Mouse (Mus musculus) embryonic facial prominence, embryonic 10.5 days (tissue): ENCODE data around the gene Tecpr1. TPM values are rescaled to one million over a fixed set of nuclear protein-coding genes. Genes with fewer than 3 reads are reported as not detected.

ENCODE experiments used
- DNase-seq: peaks from one replicate; pipeline ENCODE4 v3.0.0-alpha.2; 2017; ENCODE audit warnings: low spot score
- H3K27ac ChIP-seq: fragments of 300-500 bp; sonication (generic); replicated peaks from 2 replicates; pipeline ENCODE4 v1.5.1; 2016; ENCODE audit warnings: mild to moderate bottlenecking
- H3K27me3 ChIP-seq: fragments of 300-500 bp; sonication (generic); replicated peaks from 2 replicates; pipeline ENCODE4 v1.6.1; 2016; ENCODE audit warnings: low read depth, mild to moderate bottlenecking; ENCODE audit not compliant: poor library complexity, severe bottlenecking
- H3K36me3 ChIP-seq: fragments of 300-500 bp; sonication (generic); replicated peaks from 2 replicates; pipeline ENCODE4 v1.6.1; 2016; ENCODE audit warnings: mild to moderate bottlenecking, moderate library complexity
- H3K4me1 ChIP-seq: fragments of 300-500 bp; sonication (generic); 2 replicates; pipeline ENCODE4 v1.6.1; 2016
- H3K4me3 ChIP-seq: fragments of 300-500 bp; sonication (generic); 2 replicates; pipeline ENCODE4 v1.5.1; 2016; ENCODE audit warnings: mild to moderate bottlenecking, moderate library complexity
- H3K9me3 ChIP-seq: fragments of 300-500 bp; sonication (generic); 2 replicates; pipeline ENCODE4 v1.6.1; 2016; ENCODE audit warnings: mild to moderate bottlenecking
- WGBS: fragments of 180-500 bp; shearing (Covaris S2); methylation state at CpG from one replicate; pipeline ENCODE4 v1.1.7; 2016; 5-methylcytosine and 5-hydroxymethylcytosine counted together
- polyA plus RNA-seq: library from polyadenylated mRNA; unstranded; fragments of >200 nt; fragmentation: Nextera tagmentation; extraction: Ambion mirVana; gene quantifications from 2 replicates; pipeline ENCODE4 v1.2.1, GENCODE M21; 2016

Gene Tecpr1
- polyA plus RNA-seq, 1 experiment from 2014 or later: 21.1 TPM

- DNase-seq: no peak
- no peaks in the 10 kb centered on the region; the same call in 1 of the 2 replicates for H3K4me1 ChIP-seq
- no peaks in the 10 kb centered on the region for H3K27me3 ChIP-seq
- peaks cover 8% of the 10 kb centered on the region; the same call in 1 of the 2 replicates for H3K9me3 ChIP-seq
- WGBS: 82% methylated on average over 10 of the region's 10 CpGs
- no peak overlapping the region for H3K27ac ChIP-seq
- no peak overlapping the region for H3K4me3 ChIP-seq
- 0 out of 2 replicates have a peak, but pooled peaks cover 3% of the 10 kb centered on the region for H3K36me3 ChIP-seq
These were observed 24.6 kb upstream of the Tecpr1 start for GRCm38 (mm10) chr5:144247906-144248585.

DNA sequence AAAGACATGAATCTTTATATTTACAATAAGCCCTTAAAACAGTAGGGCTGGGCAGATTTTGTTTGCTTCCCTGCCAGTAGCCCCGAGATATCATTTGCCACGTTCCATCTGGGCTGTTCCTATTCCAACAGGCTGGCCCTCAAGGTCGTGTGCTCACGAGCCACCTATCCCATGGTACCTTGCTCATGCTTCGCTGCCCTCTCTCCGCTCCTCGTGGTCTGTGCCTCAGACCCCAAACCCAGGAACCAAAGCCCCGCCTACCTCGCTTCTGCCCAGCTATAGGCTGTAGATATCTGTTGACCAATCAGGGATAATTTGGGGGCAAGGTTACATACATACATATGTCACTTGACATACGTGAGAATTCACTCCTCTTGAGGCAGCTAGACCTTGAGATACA lies 23.9 kb upstream of the Tecpr1 start:
- no peak for DNase-seq
- Histone ChIP-seq H3K27me3 (no peaks in the 10 kb centered on the region), H3K4me1 (no peaks in the 10 kb centered on the region; the same call in 1 of the 2 replicates), H3K36me3 (0 out of 2 replicates have a peak, but pooled peaks cover 3% of the 10 kb centered on the region), H3K4me3 (no peak overlapping the region), H3K27ac (no peak overlapping the region), H3K9me3 (peaks cover 8% of the 10 kb centered on the region; the same call in 1 of the 2 replicates)
- WGBS: 77% methylated on average over 10 of the region's 10 CpGs

DNA sequence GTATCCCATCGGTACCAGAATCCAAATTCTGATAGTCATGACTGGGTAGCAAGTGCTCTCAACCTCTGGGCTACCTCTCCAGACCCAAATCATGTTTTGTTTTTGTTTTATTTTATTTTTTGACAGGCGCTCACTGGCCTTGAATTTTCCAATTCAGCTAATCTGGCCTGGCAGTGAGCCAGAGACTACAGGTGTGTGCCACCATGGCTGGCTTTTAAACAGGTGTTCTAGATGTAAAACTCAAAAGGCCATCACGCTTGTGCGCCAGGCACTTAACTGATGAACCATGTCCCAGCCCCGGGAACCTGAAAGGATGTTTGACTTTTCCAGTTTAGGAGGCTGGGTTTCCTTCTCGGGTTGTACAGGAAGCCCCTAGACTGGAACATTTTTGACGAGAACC lies 23.3 kb upstream of the Tecpr1 start:
- H3K4me1 ChIP-seq: no peaks in the 10 kb centered on the region; the same call in 1 of the 2 replicates
- no peak overlapping the region for H3K27ac ChIP-seq
- H3K36me3 ChIP-seq: 0 out of 2 replicates have a peak, but pooled peaks cover 3% of the 10 kb centered on the region
- no peak for DNase-seq
- H3K4me3 ChIP-seq: no peak overlapping the region
- H3K27me3 ChIP-seq: no peaks in the 10 kb centered on the region
- H3K9me3 ChIP-seq: peaks cover 8% of the 10 kb centered on the region; the same call in 1 of the 2 replicates
- WGBS: 83% methylated on average over 7 of the region's 7 CpGs

- Histone ChIP-seq H3K9me3 (peaks cover 6% of the 10 kb centered on the region; the same call in 1 of the 2 replicates), H3K4me1 (no peaks in the 10 kb centered on the region; the same call in 1 of the 2 replicates), H3K4me3 (no peak overlapping the region), H3K27ac (no peak overlapping the region), H3K27me3 (no peaks in the 10 kb centered on the region), H3K36me3 (0 out of 2 replicates have a peak, but pooled peaks cover 3% of the 10 kb centered on the region)
- WGBS: 77% methylated on average over 2 of the region's 2 CpGs
- DNase-seq: no peak
These were observed 22.2 kb upstream of the Tecpr1 start for GRCm38 (mm10) chr5:144245592-144245991.

DNA sequence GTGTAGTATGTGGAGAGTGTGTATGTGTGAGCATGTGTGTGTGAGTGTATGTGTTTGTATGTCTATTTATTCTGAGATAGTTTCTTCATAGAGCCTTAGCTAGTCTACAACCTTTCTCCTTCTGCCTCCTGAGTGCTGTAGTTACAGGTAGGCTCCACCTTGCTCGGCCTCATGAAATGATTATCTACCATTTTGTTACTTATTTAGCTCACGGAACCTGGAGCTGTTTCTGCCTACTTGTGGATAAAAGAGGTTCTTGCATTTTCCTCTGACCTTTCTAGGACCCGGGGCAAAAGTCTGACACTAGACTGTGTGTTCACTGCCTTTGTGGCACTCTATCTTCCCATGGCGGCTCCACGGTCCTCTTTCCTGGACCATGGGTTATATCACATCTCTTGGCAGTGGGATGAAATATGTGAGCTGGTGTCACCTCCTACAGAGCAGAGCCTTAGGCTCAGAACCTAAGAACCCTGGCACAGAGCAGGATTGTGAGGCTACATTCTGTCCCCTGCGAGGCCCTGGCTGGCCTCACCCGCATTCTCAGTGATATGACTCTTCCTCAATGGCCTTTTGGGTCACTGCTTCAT lies 20.6 kb upstream of the Tecpr1 start, which contains the start of gene Bri3:
TSS of gene Bri3 (plus strand) at position 537 of the 587 bp plus-strand sequence.
- H3K4me1 ChIP-seq: no peaks in the 10 kb centered on the region; the same call in 1 of the 2 replicates
- no peaks in the 10 kb centered on the region for H3K9me3 ChIP-seq
- WGBS: 91% methylated on average over 7 of the region's 7 CpGs
- H3K36me3 ChIP-seq: no peaks in the 10 kb centered on the region
- H3K27ac ChIP-seq: no peak within 1 kb of the TSS
- no peak for DNase-seq
- no peak within 1 kb of the TSS for H3K4me3 ChIP-seq
- no peaks in the 10 kb centered on the region for H3K27me3 ChIP-seq

- no peaks in the 10 kb centered on the region for H3K27me3 ChIP-seq
- H3K4me3 ChIP-seq: no peak overlapping the region
- H3K4me1 ChIP-seq: no peaks in the 10 kb centered on the region
- 77% methylated on average over 1 of the region's 1 CpGs for WGBS
- no peaks in the 10 kb centered on the region for H3K9me3 ChIP-seq
- no peak overlapping the region for H3K27ac ChIP-seq
- H3K36me3 ChIP-seq: no peaks in the 10 kb centered on the region
- DNase-seq: no peak
These were observed 15.6 kb upstream of the Tecpr1 start for GRCm38 (mm10) chr5:144238969-144239368.

- Histone ChIP-seq H3K27ac (no peak overlapping the region), H3K4me3 (no peak overlapping the region), H3K27me3 (no peaks in the 10 kb centered on the region), H3K9me3 (peaks cover 3% of the 10 kb centered on the region; the same call in 1 of the 2 replicates), H3K4me1 (no peaks in the 10 kb centered on the region), H3K36me3 (no peaks in the 10 kb centered on the region)
- DNase-seq: no peak
- WGBS: 89% methylated on average over 7 of the region's 7 CpGs
These were observed 11.3 kb upstream of the Tecpr1 start for GRCm38 (mm10) chr5:144234714-144235113.

GRCm38 (mm10) chr5:144234222-144234621 lies 10.8 kb upstream of the Tecpr1 start:
- Histone ChIP-seq H3K36me3 (no peaks in the 10 kb centered on the region), H3K4me1 (no peaks in the 10 kb centered on the region), H3K27me3 (no peaks in the 10 kb centered on the region), H3K9me3 (peaks cover 3% of the 10 kb centered on the region; the same call in 1 of the 2 replicates), H3K4me3 (no peak overlapping the region), H3K27ac (no peak overlapping the region)
- WGBS: 71% methylated on average over 6 of the region's 6 CpGs
- no peak for DNase-seq

DNA sequence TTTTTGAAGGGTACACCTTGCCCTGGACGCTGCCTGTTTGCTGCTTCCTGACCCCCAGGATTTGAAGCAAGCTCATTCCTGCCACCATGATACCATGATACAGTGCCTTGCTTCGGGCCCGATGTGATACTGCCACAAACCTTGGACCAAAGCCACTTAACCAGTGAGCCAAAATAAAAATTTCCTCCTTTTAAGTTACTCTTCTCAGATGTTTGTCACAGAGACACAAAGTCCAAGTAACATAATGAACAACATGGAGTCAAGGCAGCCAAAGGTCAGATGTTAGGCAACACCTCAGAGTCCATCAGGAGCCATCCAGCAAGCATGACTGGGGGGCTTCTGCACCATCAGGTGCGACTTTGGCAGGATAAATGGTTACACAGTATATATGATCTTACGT lies 9.1 kb upstream of the Tecpr1 start:
- Histone ChIP-seq H3K36me3 (no peaks in the 10 kb centered on the region), H3K9me3 (peaks cover 3% of the 10 kb centered on the region; the same call in 1 of the 2 replicates), H3K4me3 (no peak overlapping the region), H3K27me3 (no peaks in the 10 kb centered on the region), H3K4me1 (no peaks in the 10 kb centered on the region), H3K27ac (no peak overlapping the region)
- WGBS: 85% methylated on average over 5 of the region's 5 CpGs
- DNase-seq: no peak

- H3K9me3 ChIP-seq: peaks cover 3% of the 10 kb centered on the region; the same call in 1 of the 2 replicates
- H3K36me3 ChIP-seq: no peaks in the 10 kb centered on the region
- no peak overlapping the region for H3K27ac ChIP-seq
- WGBS: 59% methylated on average over 1 of the region's 1 CpGs
- DNase-seq: no peak
- no peaks in the 10 kb centered on the region for H3K4me1 ChIP-seq
- H3K4me3 ChIP-seq: no peak overlapping the region
- H3K27me3 ChIP-seq: no peaks in the 10 kb centered on the region
These were observed 8.0 kb upstream of the Tecpr1 start for GRCm38 (mm10) chr5:144231410-144231809.

GRCm38 (mm10) chr5:144230216-144230615 lies 6.8 kb upstream of the Tecpr1 start:
- Histone ChIP-seq H3K9me3 (peaks cover 3% of the 10 kb centered on the region; the same call in 1 of the 2 replicates), H3K36me3 (no peaks in the 10 kb centered on the region)
- 85% methylated on average over 7 of the region's 7 CpGs for WGBS

DNA sequence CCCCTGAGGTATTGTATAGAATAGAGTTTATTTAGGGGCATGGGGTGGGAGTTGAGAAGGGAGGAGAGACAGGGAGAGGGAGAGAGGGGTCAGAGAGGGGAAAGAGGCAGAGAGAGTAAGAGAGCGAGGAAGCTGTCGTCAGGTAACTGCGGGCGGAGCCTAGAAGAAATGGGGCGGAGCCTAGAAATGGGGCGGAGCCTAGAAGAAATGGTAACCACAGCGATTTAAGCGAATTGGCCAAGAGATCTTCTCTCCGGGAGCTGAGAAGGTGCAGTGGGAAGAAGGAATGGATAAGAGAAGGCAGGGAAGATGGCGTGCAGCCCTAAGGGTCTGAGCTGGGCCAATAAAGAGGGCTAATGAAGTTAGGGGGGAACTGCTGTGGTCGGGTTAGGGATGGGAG lies 2.8 kb upstream of the Tecpr1 start:
- Histone ChIP-seq H3K36me3 (no peaks in the 10 kb centered on the region), H3K27ac (no peak overlapping the region), H3K9me3 (peaks cover 3% of the 10 kb centered on the region; the same call in 1 of the 2 replicates), H3K4me3 (no peak overlapping the region), H3K27me3 (no peaks in the 10 kb centered on the region), H3K4me1 (peaks cover 24% of the 10 kb centered on the region)
- WGBS: 24% methylated on average over 11 of the region's 11 CpGs
- DNase-seq: no peak

More at GRCm38 (mm10) chr5:144230216-144230615, 6.8 kb upstream of the Tecpr1 start:
- Histone ChIP-seq H3K27me3 (no peaks in the 10 kb centered on the region), H3K27ac (no peak overlapping the region), H3K4me1 (no peaks in the 10 kb centered on the region), H3K4me3 (no peak overlapping the region)
- DNase-seq: no peak
